Mouse (Mus musculus) left cerebral cortex, adult 18-20 months (tissue): Measurements from ENCODE around the gene Gm1113. TPM values are rescaled to one million over a fixed set of nuclear protein-coding genes. Genes with fewer than 3 reads are reported as not detected.

Experiments used
- DNase-seq, 2 experiments: peaks; one replicate each; pipeline ENCODE4 v3.0.0; 2021 to 2022; ENCODE audit warnings: low spot score in 2 of 2, mixed read lengths in 1 of 2
- total RNA-seq, 2 experiments: library from RNA; stranded (reverse); gene quantifications; 2 replicates each; pipeline ENCODE4 v1.2.3; 2021

Gm1113 gene
- total RNA-seq, 2 experiments from 2014 or later: not detected

DNA sequence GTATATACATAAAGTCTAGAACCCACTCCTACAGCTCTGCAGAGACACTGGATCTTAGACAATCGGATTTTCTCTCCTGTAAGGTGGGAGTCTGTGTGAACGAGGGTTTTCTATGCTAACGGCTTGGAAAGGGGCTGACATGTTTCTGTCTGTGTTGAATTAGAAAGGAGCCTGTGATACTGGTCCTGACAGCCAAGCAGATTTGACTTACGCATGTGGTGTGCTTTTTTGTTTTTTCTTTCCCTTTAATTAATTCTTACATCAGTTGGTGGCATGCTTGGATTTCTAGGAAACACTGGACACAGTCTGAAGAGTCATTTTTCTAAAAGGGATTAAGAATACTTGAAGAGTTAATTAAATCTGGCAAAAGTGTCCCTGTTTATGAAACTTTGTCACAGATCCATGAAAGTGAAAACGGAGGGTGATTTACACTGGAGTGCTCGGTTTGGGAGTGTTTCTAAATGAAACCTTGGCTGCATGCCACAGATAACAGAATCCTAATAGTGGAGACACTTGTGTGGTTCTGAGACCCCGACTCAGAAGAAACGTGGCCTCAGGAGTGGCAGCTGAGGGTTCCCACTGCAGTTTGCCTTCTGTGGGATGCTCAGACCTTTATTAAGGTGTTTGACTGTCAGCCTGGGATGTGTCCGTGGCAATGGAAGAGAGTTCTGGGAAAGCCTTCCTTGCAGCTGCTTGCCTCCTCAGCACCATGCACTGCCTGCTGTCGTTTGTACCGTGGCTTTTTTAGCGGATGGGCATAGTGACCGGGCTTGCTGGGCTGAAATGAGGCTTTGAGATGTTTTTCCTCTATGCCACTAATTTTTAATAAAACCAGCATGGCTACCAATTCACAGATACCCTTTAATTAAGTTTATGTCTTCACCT is 35.8 kb downstream of the Gm1113 start:
- no peak for DNase-seq

- peak in 1 of 2 experiments; percentile 28 for DNase-seq
Measured at GRCm38 (mm10) chr9:35479456-35479855, 38.6 kb downstream of the Gm1113 start.

DNA sequence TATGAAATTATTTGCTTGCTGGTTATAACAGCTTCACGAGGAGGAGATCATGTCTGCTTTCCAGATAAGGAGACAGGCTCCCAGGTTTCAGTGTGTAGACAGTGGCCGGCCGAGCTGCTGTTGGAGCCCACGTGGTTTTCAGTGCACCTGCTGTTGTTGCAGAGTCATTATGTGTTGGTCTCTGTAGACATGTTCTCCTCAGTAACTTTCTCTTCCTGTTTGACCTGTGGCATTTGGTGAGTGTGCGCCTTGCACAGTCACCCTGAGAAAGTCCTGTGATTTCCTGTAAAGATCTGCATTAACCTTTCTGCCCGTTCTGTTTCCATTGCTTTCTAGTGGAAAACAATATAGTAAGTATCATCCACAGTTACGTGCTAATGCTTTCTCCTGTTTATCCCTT is 42.7 kb downstream of the Gm1113 start:
- no peak for DNase-seq

GRCm38 (mm10) chr9:35474104-35474724 is 43.9 kb downstream of the Gm1113 start:
- DNase-seq: no peak

DNA sequence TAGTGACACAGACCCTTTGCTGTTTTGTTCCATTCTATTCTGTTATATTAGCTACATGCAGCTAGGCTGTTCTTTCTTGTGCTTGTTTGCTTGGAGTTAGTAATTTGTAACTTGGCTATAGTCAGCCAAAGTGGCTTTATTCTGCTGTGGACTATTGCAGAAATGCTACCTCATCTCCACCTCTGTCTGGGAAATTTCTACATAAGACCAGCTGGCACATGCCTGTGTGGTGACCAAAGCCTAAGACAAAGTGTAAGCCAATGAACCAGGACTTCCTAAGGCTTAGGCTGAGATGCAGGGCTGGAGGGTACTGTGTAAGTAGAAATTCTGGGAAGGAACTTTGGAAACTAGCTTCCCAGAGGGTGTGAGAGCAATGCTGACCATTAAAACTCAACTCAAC is 49.2 kb downstream of the Gm1113 start:
- no peak for DNase-seq

GRCm38 (mm10) chr9:35467264-35467817 is 50.7 kb downstream of the Gm1113 start:
- DNase-seq: no peak

DNA sequence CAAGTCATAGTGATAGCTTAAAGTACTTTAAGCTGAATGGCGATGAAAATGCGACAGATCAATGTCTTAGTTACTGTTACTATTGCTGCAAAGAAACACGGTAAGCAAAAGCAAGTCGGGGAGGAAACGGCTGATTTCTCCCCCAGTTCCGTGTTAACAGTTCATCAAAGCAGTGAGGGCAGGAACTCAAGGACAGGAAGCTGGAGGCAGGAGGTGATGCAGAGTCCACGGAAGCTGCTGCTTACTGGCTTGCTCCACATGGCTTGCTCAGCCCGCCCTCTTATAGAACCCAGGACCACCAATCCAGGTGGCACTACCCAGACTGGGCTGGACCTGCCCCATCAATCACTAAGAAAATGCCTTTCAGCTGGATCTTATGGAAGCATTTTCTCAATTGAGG is 58.5 kb downstream of the Gm1113 start:
- DNase-seq: no peak

Other genes with a start within 250 kb of the Gm1113 start
- gene Cdon, start 97.1 kb downstream of the Gm1113 start, total RNA-seq: 1 to 10 TPM; 7.8 to 9.4 TPM
- 10 to 100 TPM; 17.7 to 18.4 TPM for gene Ddx25, start 40.3 kb upstream of the Gm1113 start, total RNA-seq
- 10 to 100 TPM; 12.0 to 12.1 TPM for gene Pus3, start 40.3 kb upstream of the Gm1113 start, total RNA-seq
- gene Pate2, start 52.0 kb upstream of the Gm1113 start, total RNA-seq: under 1 TPM; 0.93 to 0.98 TPM
- gene Hyls1, start 52.1 kb upstream of the Gm1113 start, total RNA-seq: 1 to 10 TPM; 9.0 to 9.1 TPM
- gene Pate4, start 93.7 kb upstream of the Gm1113 start, total RNA-seq: not detected
- not detected for gene Pate3, start 129.9 kb upstream of the Gm1113 start, total RNA-seq
- gene Pate1, start 169.1 kb upstream of the Gm1113 start, total RNA-seq: not detected
- gene Gm17677, start 222.8 kb upstream of the Gm1113 start, total RNA-seq: not detected